Mouse (Mus musculus): ENCODE data around the gene Smad6.
A peak's percentile ranks its signal among the peaks of the same experiment; 100 is the strongest.

Smad6 gene

DNA sequence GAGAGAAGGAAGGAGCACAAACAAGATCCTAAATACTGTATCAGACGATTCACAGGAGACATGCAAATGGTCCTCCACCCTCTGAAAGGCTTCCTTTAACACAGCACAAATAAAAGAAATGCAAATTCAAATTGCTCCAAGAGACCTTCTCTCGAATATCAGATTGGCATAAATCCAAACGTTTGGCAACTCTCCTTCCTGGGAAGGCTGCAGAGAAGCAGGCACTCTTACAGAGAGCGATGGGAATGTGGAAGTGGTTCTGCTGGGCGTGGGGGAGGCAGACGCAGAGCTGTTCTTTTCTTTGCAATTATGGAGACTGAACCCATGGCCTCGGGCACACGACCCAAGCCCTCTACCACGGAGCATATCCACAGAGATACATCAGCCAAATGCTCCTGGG, 109.8 kb downstream of the Smad6 start:
- no peak for DNase-seq (ENCODE audit: low spot score)

DNA sequence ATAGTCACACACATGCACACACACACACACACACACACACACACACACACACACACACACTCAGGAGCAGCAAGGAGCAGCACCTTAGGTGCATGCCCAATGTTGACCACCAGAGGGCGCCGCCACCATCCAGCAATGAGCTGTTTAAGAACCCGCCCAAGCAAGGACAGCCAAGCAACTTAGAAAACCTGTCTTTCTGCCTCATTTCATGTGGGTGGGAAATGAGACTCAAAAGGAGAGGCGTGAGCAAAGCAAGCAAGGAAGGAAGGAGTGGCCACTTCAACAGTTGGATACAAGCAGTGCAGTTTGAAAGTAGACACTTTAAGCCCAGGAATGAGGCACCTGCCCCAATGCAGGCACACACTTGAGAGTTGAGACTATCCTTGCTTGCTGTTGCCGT, 112.2 kb downstream of the Smad6 start:
- DNase-seq (ENCODE audit: low spot score), result peak; percentile 57

- no peak for DNase-seq (ENCODE audit: low spot score)
Observed at GRCm38 (mm10) chr9:63904543-63904942, 117.3 kb downstream of the Smad6 start.

Data from left cerebral cortex, adult 11 months (tissue).